Mouse (Mus musculus) B cell, adult 2 months (primary cell): ENCODE data around the gene Tnrc6b.
"Not testable (repeated sequence)": the region's sequence is repeated elsewhere in the genome, so short reads cannot be mapped to it uniquely, and the experiment has no call there.

Source experiments
- DNase-seq, 2 experiments: peaks; one replicate each; pipeline ENCODE4 v3.0.0; 2022

Gene Tnrc6b

GRCm38 (mm10) chr15:80703495-80703894 lies 7.6 kb upstream of the Tnrc6b start:
- DNase-seq = no peak

- peak; percentile 85 for DNase-seq
Observed at GRCm38 (mm10) chr15:80704267-80704666, 6.8 kb upstream of the Tnrc6b start.

- DNase-seq = peak; percentile 74 to 76
Observed at GRCm38 (mm10) chr15:80705828-80706549, 5.1 kb upstream of the Tnrc6b start.

GRCm38 (mm10) chr15:80706596-80706995 lies 4.5 kb upstream of the Tnrc6b start:
- DNase-seq = no peak

- DNase-seq = no peak
Observed at GRCm38 (mm10) chr15:80707088-80707487, 4.0 kb upstream of the Tnrc6b start.

- no peak for DNase-seq
Observed at GRCm38 (mm10) chr15:80709593-80709992, 1.5 kb upstream of the Tnrc6b start.

- no peak for DNase-seq
Observed at GRCm38 (mm10) chr15:80710257-80710607, 881 bp upstream of the Tnrc6b start.

- peak; percentile 71 to 75 for DNase-seq
Observed at GRCm38 (mm10) chr15:80711401-80712151, 463 bp downstream of the Tnrc6b start.

- no peak for DNase-seq
Observed at GRCm38 (mm10) chr15:80714299-80714698, 3.2 kb downstream of the Tnrc6b start.

- no peak for DNase-seq
Observed at GRCm38 (mm10) chr15:80716631-80717135, 5.6 kb downstream of the Tnrc6b start.

- no peak for DNase-seq
Observed at GRCm38 (mm10) chr15:80717431-80717830, 6.3 kb downstream of the Tnrc6b start.

GRCm38 (mm10) chr15:80720249-80720648 lies 9.1 kb downstream of the Tnrc6b start:
- no peak for DNase-seq

- no peak for DNase-seq
Observed at GRCm38 (mm10) chr15:80721861-80722260, 10.7 kb downstream of the Tnrc6b start.

GRCm38 (mm10) chr15:80722366-80722765 lies 11.3 kb downstream of the Tnrc6b start:
- no peak for DNase-seq

GRCm38 (mm10) chr15:80729477-80729876 lies 18.4 kb downstream of the Tnrc6b start:
- no peak for DNase-seq

- DNase-seq = no peak
Observed at GRCm38 (mm10) chr15:80731043-80731442, 19.9 kb downstream of the Tnrc6b start.

- DNase-seq = no peak
Observed at GRCm38 (mm10) chr15:80731511-80731910, 20.4 kb downstream of the Tnrc6b start.

- no peak for DNase-seq
Observed at GRCm38 (mm10) chr15:80732266-80733030, 21.3 kb downstream of the Tnrc6b start.

- DNase-seq = peak; percentile 25 to 26
Observed at GRCm38 (mm10) chr15:80735300-80735699, 24.2 kb downstream of the Tnrc6b start.

- not testable (repeated sequence) for DNase-seq
Observed at GRCm38 (mm10) chr15:80735708-80736107, 24.6 kb downstream of the Tnrc6b start.

GRCm38 (mm10) chr15:80736553-80736952 lies 25.4 kb downstream of the Tnrc6b start:
- DNase-seq = peak; percentile 18 to 29

- DNase-seq = no peak
Observed at GRCm38 (mm10) chr15:80738244-80738643, 27.1 kb downstream of the Tnrc6b start.

GRCm38 (mm10) chr15:80739972-80740371 lies 28.9 kb downstream of the Tnrc6b start:
- no peak for DNase-seq
